Mouse (Mus musculus): Measurements from ENCODE around the gene Morn3.
A peak's percentile ranks its signal among the peaks of the same experiment; 100 is the strongest.

The Morn3 gene

GRCm38 (mm10) chr5:123059757-123060520 is 13.1 kb upstream of the Morn3 start:
- peak; percentile 69 for DNase-seq

GRCm38 (mm10) chr5:123058251-123059102 is 11.7 kb upstream of the Morn3 start:
- no peak for DNase-seq

GRCm38 (mm10) chr5:123057366-123058250 is 10.8 kb upstream of the Morn3 start:
- peak; percentile 99 for DNase-seq

- DNase-seq, result no peak
Measured at GRCm38 (mm10) chr5:123051736-123052135, 4.9 kb upstream of the Morn3 start.

GRCm38 (mm10) chr5:123050918-123051317 is 4.1 kb upstream of the Morn3 start:
- peak; percentile 67 for DNase-seq

GRCm38 (mm10) chr5:123049271-123049670 is 2.5 kb upstream of the Morn3 start:
- no peak for DNase-seq

GRCm38 (mm10) chr5:123045561-123046295 is 1.1 kb downstream of the Morn3 start:
- DNase-seq, result peak; percentile 55

- no peak for DNase-seq
Measured at GRCm38 (mm10) chr5:123043856-123044255, 3.0 kb downstream of the Morn3 start.

- no peak for DNase-seq
Measured at GRCm38 (mm10) chr5:123040796-123041195, 6.0 kb downstream of the Morn3 start.

- peak; percentile 81 for DNase-seq
Measured at GRCm38 (mm10) chr5:123039120-123039752, 7.6 kb downstream of the Morn3 start.

- no peak for DNase-seq
Measured at GRCm38 (mm10) chr5:123038115-123038514, 8.7 kb downstream of the Morn3 start.

- DNase-seq, result peak; percentile 95
Measured at GRCm38 (mm10) chr5:123035564-123035963, 11.3 kb downstream of the Morn3 start.

GRCm38 (mm10) chr5:123035089-123035488 is 11.7 kb downstream of the Morn3 start:
- no peak for DNase-seq

GRCm38 (mm10) chr5:123033646-123034160 is 13.1 kb downstream of the Morn3 start:
- DNase-seq, result peak; percentile 51

GRCm38 (mm10) chr5:123031312-123031711 is 15.5 kb downstream of the Morn3 start:
- DNase-seq, result no peak

GRCm38 (mm10) chr5:123029729-123030128 is 17.1 kb downstream of the Morn3 start:
- no peak for DNase-seq

- peak; percentile 70 for DNase-seq
Measured at GRCm38 (mm10) chr5:123027436-123027835, 19.4 kb downstream of the Morn3 start.

GRCm38 (mm10) chr5:123026414-123026813 is 20.4 kb downstream of the Morn3 start:
- DNase-seq, result peak; percentile 67

- DNase-seq, result no peak
Measured at GRCm38 (mm10) chr5:123024965-123025573, 21.7 kb downstream of the Morn3 start.

GRCm38 (mm10) chr5:123024312-123024711 is 22.5 kb downstream of the Morn3 start:
- no peak for DNase-seq

- DNase-seq, result peak; percentile 57
Measured at GRCm38 (mm10) chr5:123023049-123023448, 23.8 kb downstream of the Morn3 start.
